Mouse (Mus musculus) embryonic facial prominence, embryonic 10.5 days (tissue): Measurements from ENCODE around the gene Pnrc2. TPM values are rescaled to one million over a fixed set of nuclear protein-coding genes. Genes with fewer than 3 reads are reported as not detected.
A peak's percentile ranks its signal among the peaks of the same experiment; 100 is the strongest.

Experiments used
- DNase-seq: peaks from one replicate; pipeline ENCODE4 v3.0.0-alpha.2; 2017; ENCODE audit warnings: low spot score
- H3K27ac ChIP-seq: fragments of 300-500 bp; sonication (generic); replicated peaks from 2 replicates; pipeline ENCODE4 v1.5.1; 2016; ENCODE audit warnings: mild to moderate bottlenecking
- H3K27me3 ChIP-seq: fragments of 300-500 bp; sonication (generic); replicated peaks from 2 replicates; pipeline ENCODE4 v1.6.1; 2016; ENCODE audit warnings: low read depth, mild to moderate bottlenecking; ENCODE audit not compliant: poor library complexity, severe bottlenecking
- H3K36me3 ChIP-seq: fragments of 300-500 bp; sonication (generic); replicated peaks from 2 replicates; pipeline ENCODE4 v1.6.1; 2016; ENCODE audit warnings: mild to moderate bottlenecking, moderate library complexity
- H3K4me1 ChIP-seq: fragments of 300-500 bp; sonication (generic); 2 replicates; pipeline ENCODE4 v1.6.1; 2016
- H3K4me3 ChIP-seq: fragments of 300-500 bp; sonication (generic); 2 replicates; pipeline ENCODE4 v1.5.1; 2016; ENCODE audit warnings: mild to moderate bottlenecking, moderate library complexity
- H3K9me3 ChIP-seq: fragments of 300-500 bp; sonication (generic); 2 replicates; pipeline ENCODE4 v1.6.1; 2016; ENCODE audit warnings: mild to moderate bottlenecking
- WGBS: fragments of 180-500 bp; shearing (Covaris S2); methylation state at CpG from one replicate; pipeline ENCODE4 v1.1.7; 2016; 5-methylcytosine and 5-hydroxymethylcytosine counted together
- polyA plus RNA-seq: library from polyadenylated mRNA; unstranded; fragments of >200 nt; fragmentation: Nextera tagmentation; extraction: Ambion mirVana; gene quantifications from 2 replicates; pipeline ENCODE4 v1.2.1, GENCODE M21; 2016

Pnrc2 gene
- polyA plus RNA-seq, 1 experiment from 2014 or later, result 186 TPM

DNA sequence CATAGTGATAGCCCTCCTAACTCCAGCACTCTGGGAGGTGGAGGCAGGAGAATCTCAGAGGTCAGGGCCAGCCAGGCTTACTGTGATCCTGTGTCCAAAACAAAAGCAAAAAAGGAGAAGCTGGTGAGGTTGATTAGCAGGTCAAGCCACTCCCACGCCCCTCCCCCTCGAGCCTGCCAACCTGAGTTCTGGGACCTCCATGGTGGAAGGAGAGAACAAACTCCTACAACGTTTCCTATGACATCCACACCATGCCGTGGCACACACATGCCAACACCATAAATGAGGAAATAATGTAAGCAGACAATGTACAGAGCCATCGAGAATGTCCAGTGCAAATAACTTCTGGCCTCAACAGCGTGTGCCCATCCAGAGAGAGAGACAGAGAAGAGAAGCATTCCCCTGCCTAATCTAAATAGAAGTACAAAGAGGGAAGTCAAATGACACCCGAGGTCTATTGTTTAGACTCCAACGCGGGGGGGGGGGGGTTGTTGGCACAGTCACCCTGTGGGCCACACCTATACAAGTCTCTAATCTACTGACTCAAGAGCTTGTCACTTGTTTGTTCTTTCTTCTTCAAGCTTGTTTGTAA is 2.4 kb upstream of the Pnrc2 start:
- peak overlapping the region; percentile 45 for H3K4me3 ChIP-seq
- peak; percentile 69 for DNase-seq

DNA sequence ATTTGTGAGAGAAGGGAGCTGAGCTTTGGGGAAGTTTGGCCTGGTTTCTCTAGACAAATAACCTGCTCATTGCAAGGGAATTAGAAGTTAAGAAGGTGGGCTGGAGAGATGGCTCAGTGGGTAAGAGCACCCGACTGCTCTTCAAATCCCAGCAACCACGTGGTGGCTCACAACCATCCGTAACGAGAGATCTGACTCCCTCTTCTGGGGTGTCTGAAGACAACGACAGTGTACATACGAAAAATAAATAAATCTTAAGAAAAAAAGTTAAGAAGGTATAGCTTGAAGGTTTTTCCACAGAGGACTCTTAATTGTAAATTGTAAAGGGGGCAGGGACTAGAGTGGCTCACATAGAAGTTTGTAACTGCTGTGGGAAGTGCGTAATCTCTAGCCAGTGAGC is 1.9 kb upstream of the Pnrc2 start:
- Histone ChIP-seq H3K9me3 (no peaks in the 10 kb centered on the region), H3K27ac (peak overlapping the region; percentile 99), H3K36me3 (peaks cover 28% of the 10 kb centered on the region), H3K4me1 (peaks cover 58% of the 10 kb centered on the region), H3K27me3 (no peaks in the 10 kb centered on the region), H3K4me3 (peak overlapping the region; percentile 83)
- WGBS, result 40% methylated on average over 7 of the region's 7 CpGs
- DNase-seq, result no peak

More for the DNA sequence above, 2.4 kb upstream of the Pnrc2 start:
- H3K9me3 ChIP-seq, result no peaks in the 10 kb centered on the region
- WGBS, result 10% methylated on average over 9 of the region's 9 CpGs
- H3K27ac ChIP-seq, result peak overlapping the region; percentile 99
- peaks cover 23% of the 10 kb centered on the region for H3K36me3 ChIP-seq
- no peaks in the 10 kb centered on the region for H3K27me3 ChIP-seq
- peaks cover 52% of the 10 kb centered on the region for H3K4me1 ChIP-seq

DNA sequence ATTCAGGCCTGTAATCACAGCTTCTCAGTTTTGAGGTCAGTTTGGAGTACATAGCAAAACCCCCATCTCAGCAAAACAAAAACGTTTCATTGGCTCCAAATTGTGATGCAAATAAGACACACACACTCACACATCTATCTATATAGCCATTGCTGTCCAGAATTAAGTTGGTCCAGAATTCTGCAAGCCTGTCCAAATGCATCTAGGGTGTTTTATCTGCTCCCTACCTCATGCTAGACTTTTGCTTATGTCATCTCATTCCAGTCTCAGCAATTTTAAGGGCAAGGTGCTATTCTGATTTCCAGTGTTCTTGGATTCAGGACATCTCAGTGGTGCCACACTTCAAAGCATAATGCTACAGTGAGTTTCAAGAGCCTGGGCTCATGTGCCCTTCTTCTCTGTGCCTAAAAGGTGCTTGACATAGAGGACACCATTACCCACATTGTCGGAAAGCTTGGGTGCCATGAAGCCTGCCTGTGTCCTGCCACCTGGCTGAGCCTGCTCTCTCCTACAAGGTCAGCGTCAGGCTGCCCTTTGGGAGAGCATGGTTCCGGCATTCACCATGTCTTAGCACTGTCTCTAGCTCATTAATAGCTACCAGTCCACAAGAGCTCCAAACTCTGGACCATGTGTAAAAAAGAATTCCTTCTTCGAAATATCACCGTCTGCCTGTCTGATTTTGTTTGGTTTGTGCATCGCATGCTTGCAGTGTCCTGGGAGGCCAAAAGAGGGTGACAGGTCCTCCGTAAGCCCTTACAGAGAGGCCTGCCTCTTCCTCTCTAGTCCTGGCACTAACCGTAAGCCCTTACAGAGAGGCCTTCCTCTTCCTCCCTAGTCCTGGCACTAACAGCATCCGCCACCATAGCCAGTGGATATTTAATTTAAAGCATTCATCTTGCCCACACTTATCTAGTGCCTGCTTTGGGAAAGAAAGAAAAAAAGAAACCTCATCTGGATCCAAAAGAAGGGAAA is 1.2 kb upstream of the Pnrc2 start:
- H3K27ac ChIP-seq, result peak overlapping the region; percentile 99
- peaks cover 60% of the 10 kb centered on the region for H3K4me1 ChIP-seq
- WGBS, result 82% methylated on average over 10 of the region's 10 CpGs
- no peaks in the 10 kb centered on the region for H3K9me3 ChIP-seq
- H3K27me3 ChIP-seq, result no peaks in the 10 kb centered on the region
- DNase-seq, result no peak
- H3K4me3 ChIP-seq, result peak overlapping the region; percentile 83; the same call in 1 of the 2 replicates
- H3K36me3 ChIP-seq, result peaks cover 33% of the 10 kb centered on the region

DNA sequence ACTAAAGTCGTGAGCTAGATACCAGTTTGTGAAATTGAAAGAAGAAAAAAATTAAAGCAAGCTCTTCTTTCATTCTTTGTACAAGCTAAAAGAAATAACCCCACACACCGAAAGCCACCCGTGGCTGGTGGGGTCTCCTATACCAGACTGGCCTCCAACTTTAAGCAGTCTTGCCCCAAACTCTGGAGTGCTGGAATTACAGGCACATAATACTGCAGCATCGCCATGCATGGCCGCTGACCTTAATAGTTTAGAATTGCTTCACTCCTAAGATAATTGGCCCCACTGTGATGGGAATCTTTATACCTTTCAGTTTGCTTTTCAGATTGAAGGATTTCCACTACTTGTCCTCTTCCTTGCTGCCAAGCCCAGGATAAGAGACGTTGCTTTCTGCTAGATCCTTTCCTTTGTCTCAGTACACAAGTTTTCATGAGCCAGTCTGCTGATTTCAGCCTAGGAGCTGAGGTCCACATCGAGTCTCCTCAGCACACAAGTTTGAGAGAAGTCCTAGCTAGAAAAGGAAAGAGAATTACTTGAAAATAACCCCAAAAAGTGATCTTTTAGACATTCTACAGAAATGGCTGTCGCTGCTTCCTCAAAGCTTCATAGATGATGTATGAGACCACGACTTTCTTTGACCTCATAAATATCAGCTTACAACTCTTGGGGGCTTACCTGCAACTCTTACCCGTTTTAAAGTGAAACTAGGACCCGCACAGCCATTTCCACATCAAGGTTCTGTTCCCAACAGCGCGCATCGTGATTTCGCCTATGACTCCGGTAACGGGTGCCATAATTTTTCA is 860 bp downstream of the Pnrc2 start:
- Histone ChIP-seq H3K4me3 (peak overlapping the region; percentile 83), H3K36me3 (peaks cover 46% of the 10 kb centered on the region), H3K27ac (peak overlapping the region; percentile 99), H3K9me3 (no peaks in the 10 kb centered on the region), H3K27me3 (no peaks in the 10 kb centered on the region), H3K4me1 (peaks cover 56% of the 10 kb centered on the region)
- 14% methylated on average over 17 of the region's 17 CpGs for WGBS
- DNase-seq, result no peak

DNA sequence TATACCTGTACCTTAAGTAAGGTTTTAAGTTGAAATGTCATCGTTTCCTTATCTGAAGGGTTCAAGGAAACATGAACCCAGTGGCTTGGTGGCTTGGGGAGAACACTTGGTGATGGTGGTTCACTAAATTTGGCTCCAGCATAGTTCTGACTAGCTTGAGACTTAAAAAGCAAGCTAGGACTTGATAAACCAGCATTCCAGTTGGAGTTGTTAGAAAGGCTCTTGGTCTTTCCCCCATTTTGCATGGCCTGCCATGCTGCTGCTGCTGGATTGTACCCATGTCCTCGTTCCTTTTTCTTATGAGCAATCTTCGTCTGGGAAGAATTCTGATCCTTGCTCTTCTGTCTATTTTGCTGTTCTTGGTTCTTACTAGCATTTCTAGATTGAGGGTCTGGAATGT is 1.6 kb downstream of the Pnrc2 start:
- Histone ChIP-seq H3K27ac (peak overlapping the region; percentile 99; the same call in 1 of the 2 replicates), H3K4me3 (peak overlapping the region; percentile 83), H3K36me3 (peaks cover 50% of the 10 kb centered on the region), H3K27me3 (no peaks in the 10 kb centered on the region), H3K9me3 (no peaks in the 10 kb centered on the region), H3K4me1 (peaks cover 54% of the 10 kb centered on the region)
- WGBS, result 63% methylated on average over 3 of the region's 3 CpGs
- no peak for DNase-seq

DNA sequence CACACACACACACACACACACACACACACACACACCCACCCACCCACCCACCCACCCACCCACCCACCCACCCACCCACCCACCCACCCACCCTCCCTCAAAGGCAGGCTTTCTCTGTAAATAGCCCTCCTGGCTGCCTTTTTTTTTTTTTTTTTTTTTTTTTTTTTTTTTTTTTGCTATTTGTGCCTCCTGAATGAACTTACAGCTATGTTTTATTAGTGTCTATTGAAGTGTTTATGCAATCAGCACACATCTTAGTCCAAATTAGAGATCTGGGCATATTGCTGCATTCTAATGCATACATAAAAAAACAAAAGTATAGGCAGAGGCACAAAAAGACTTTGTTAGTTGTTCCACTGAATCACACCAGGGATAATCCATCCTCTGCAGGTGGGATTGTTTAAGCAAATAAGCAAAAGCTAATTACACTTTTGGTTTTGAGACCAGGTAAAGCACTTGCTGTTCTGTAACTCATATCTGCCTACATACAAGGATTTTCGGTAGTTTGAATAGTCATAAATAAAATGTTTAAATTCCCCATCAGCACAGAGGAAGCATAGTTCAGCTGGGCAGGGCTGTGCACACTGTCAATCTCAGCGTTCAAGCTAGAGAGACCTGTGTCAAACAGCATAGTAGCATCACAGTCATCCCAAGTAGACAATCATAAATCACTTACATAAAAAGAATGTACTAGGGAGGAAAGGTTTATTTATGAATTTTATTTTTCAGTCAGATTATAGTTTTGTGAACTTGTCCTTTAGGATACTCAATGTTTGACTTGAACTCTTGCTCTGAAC is 3.2 kb downstream of the Pnrc2 start:
- H3K27me3 ChIP-seq, result no peaks in the 10 kb centered on the region

DNA sequence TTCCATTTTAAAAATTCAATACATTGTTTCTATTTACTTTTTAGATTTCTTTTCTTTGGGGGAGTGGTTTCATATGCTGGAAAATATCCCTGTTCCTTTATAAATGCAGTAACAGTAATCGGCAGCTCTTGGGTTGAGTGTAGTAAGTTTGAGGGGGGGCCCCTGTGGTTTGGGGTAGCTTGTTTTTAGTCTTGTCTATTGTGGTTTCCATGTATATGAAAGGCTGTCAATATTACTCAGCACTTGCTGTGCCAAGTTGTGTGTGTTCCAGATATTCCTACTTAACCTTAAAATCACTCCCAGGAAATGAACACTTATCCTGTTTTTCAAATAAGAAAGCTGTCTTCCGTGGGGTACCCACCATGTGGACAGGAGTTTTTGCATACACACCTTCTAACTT is 4.7 kb downstream of the Pnrc2 start:
- DNase-seq, result no peak
- no peak overlapping the region for H3K27ac ChIP-seq
- no peaks in the 10 kb centered on the region for H3K9me3 ChIP-seq
- peaks cover 24% of the 10 kb centered on the region for H3K4me1 ChIP-seq
- H3K4me3 ChIP-seq, result no peak overlapping the region
- H3K27me3 ChIP-seq, result no peaks in the 10 kb centered on the region
- WGBS, result 76% methylated on average over 2 of the region's 2 CpGs
- H3K36me3 ChIP-seq, result peaks cover 71% of the 10 kb centered on the region

More for the DNA sequence above, 3.2 kb downstream of the Pnrc2 start:
- WGBS, result 66% methylated on average over 2 of the region's 2 CpGs
- DNase-seq, result no peak
- H3K9me3 ChIP-seq, result no peaks in the 10 kb centered on the region
- H3K4me3 ChIP-seq, result peak overlapping the region; percentile 83; the same call in 1 of the 2 replicates
- no peak overlapping the region for H3K27ac ChIP-seq
- peaks cover 64% of the 10 kb centered on the region for H3K36me3 ChIP-seq
- peaks cover 38% of the 10 kb centered on the region for H3K4me1 ChIP-seq

DNA sequence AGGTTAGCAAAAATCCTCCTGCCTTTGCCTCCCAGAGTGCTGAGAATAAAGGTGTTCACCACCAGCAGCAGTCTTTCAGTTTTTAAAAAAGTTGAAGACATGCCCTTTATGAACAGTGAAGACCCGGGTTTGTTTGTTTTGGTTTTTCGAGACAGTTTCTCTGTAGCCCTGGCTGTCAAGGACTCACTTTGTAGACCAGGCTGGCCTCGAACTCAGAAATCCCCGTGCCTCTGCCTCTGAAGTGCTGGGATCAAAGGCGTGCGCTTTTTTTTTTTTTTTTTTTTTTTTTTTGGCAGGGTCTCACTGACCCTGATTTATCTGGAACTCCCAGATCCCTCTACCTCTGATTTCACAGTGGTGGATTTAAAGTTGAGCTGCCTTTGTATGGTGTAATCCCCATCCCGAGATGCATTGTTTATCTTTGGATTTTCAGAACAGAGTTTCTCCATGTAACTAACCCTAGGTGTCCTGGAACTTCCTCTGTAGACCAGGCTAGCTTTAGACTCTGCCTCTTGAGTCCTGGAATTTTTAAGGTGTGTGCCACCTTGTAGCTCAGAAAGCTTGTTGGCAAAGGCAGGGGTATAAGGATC is 16.0 kb downstream of the Pnrc2 start:
- Histone ChIP-seq H3K27ac (peak overlapping the region; percentile 100), H3K9me3 (no peaks in the 10 kb centered on the region), H3K27me3 (no peaks in the 10 kb centered on the region), H3K4me3 (peak overlapping the region; percentile 95), H3K36me3 (peaks cover 40% of the 10 kb centered on the region), H3K4me1 (peaks cover 49% of the 10 kb centered on the region)
- 16% methylated on average over 7 of the region's 7 CpGs for WGBS
- no peak for DNase-seq

DNA sequence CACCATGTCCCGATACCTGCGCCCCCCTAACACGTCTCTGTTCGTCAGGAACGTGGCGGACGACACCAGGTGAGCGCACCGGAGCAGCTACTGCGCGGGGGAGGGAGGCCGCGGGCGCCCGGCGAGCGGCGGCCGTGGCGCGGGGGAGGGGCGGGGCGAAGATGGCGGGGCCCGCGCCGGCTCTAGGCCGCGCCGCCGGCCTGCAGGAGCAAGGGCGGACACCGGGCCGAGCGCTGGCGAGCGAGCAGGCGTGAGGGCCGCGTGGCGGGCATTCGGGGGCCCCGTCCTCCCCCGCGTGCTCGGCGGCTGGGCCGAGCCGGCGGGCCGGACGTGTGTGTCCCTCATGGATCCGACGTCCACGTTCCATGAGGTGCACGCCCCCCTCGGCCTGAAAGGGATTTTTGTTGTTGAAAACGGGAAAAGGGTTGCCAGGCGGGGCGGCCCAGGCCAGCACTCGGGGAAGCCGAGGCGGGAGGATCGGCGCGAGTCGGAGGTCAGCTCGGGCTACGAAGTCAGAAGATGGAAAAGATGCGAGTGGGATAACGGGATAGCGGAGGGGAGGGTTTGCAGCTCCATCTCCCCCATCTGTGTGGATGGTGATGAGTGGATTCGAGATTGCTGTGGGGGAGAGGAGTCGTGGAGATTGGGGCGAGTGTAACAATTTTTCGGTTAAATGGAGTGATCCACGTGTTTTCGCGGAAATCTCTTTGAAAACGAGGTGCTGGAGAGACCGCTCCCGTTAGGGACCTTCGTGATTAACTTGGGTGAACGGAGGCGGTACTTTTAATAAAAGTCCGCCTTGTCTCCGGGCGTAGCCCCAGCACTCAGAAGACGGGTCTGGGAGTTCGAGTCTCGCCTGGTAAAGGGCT is 17.2 kb downstream of the Pnrc2 start:
- peaks cover 28% of the 10 kb centered on the region for H3K36me3 ChIP-seq
- H3K4me1 ChIP-seq, result peaks cover 49% of the 10 kb centered on the region
- no peaks in the 10 kb centered on the region for H3K9me3 ChIP-seq
- under 1% methylated on average over 91 of the region's 91 CpGs for WGBS
- H3K4me3 ChIP-seq, result peak overlapping the region; percentile 95
- peak overlapping the region; percentile 100 for H3K27ac ChIP-seq
- no peaks in the 10 kb centered on the region for H3K27me3 ChIP-seq
- peak; percentile 83 for DNase-seq

DNA sequence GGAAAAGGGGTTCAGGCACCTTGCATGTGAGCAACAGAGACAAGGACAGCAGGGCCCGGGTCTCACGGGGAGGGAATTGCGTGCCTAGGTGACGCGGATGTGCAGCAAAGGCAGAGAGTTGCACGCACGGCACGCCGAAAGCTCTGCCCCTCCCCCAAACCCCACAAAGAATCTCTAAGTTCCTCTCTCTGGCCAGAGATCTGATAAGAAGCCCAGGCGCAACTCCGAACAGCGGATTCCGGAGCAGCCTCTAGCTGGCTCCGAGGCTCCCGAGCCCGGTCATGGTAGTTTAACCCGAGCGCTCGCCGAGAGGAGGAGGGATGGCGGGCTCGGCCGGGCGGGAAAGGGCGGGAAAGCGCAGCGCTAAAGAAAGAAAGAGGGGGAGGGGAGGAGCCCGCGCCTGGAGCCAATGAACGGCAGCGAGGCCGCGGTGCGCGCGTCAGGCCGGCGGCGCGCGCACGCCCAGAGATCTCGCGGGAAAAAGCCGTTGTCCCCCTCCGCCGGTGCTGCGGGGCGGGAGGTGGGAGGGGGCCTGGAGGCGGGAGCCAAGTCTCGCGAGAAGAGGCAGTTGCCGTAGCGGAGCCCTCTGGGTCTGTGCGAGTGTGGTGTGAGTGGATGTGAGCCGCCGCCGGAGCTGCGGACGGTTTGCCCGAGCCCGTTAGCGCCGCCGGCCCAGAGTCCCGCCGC is 18.0 kb downstream of the Pnrc2 start, which contains the start of gene Srsf10:
TSS of gene Srsf10 (plus strand) at position 212 of the 687 bp plus-strand sequence.
- peak within 1 kb of the TSS; percentile 100 for H3K27ac ChIP-seq
- peak within 1 kb of the TSS; percentile 95 for H3K4me3 ChIP-seq
- H3K9me3 ChIP-seq, result no peaks in the 10 kb centered on the region
- H3K27me3 ChIP-seq, result no peaks in the 10 kb centered on the region
- peak; percentile 99 for DNase-seq
- peaks cover 55% of the 10 kb centered on the region for H3K4me1 ChIP-seq
- H3K36me3 ChIP-seq, result peaks cover 21% of the 10 kb centered on the region
- WGBS, result under 1% methylated on average over 67 of the region's 67 CpGs
